Mouse (Mus musculus): ENCODE results near the gene Astn2. TPM values are rescaled to one million over a fixed set of nuclear protein-coding genes. Genes with fewer than 3 reads are reported as not detected.

Gene Astn2
- polyA plus RNA-seq, 1 experiment from 2014 or later: 0.15 TPM

DNA sequence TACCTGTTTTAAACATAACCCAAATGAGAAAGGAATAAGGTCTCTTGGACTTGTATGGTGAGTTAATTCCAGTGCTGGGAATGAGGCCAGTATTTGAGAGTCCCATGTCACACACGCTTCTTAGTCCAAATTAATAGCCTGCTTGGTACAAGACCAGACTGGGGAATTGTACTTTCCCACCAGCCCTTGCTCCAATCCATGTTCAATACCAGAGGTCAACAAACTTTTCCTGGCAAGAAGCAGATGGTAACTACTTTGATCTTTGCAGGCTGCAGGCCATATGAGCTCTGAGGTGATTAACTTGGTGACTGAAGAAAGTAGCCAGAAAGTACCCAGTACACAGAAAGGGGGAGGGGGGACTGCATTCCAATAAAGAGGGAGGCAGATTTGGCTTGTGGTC is 91.7 kb downstream of the Astn2 start:
- H3K36me3 ChIP-seq: no peaks in the 10 kb centered on the region
- 88% methylated on average over 1 of the region's 1 CpGs for WGBS
- no peaks in the 10 kb centered on the region for H3K27me3 ChIP-seq (replicated peaks)
- H3K9me3 ChIP-seq (replicated peaks): no peaks in the 10 kb centered on the region
- no peak overlapping the region for H3K9ac ChIP-seq
- no peak for ATAC-seq (ENCODE audit: insufficient number of reproducible peaks, low FRiP score)
- no peaks in the 10 kb centered on the region for H3K4me1 ChIP-seq (replicated peaks)
- H3K4me3 ChIP-seq: no peak overlapping the region
- H3K4me2 ChIP-seq: no peak overlapping the region
- no peak overlapping the region for H3K27ac ChIP-seq (ENCODE audit: poor library complexity, severe bottlenecking)

DNA sequence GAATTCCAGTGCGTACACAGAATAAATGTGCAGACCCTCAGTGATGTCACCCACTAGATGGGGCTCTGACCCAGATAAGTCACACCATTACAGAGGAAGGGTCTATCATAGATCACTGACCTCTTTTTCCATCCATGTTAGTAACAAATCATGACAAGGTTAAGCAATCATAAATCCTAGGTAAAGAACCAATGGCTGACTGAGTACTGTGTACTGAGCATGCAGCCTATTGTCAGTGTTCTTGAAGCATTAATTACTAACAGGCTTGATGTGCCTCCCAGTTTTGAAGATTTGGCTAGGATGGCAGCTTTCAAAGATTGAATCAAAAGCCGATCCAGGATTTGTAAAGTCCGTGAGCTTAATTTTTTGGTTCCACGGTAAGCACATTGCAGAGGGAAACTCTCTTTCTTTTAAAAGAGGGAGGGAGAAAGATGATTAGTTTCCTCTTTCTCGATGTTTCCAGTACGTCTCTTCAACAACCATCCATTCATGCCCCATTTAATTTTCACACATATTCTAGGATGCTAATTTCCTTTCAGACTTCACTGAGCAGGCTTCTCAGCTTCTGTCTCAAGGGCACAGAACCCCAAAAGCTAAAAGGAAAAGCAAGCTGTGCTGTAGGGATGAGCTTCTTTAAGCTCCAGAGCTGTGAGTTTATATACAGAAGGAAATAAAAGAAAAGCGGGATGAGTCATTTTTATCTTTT is 93.9 kb downstream of the Astn2 start:
- no peak overlapping the region for H3K27ac ChIP-seq (ENCODE audit: poor library complexity, severe bottlenecking)
- H3K9me3 ChIP-seq (replicated peaks): no peaks in the 10 kb centered on the region
- H3K4me3 ChIP-seq: no peak overlapping the region
- H3K27me3 ChIP-seq (replicated peaks): no peaks in the 10 kb centered on the region
- H3K4me1 ChIP-seq (replicated peaks): no peaks in the 10 kb centered on the region
- H3K9ac ChIP-seq: no peak overlapping the region
- H3K36me3 ChIP-seq: no peaks in the 10 kb centered on the region
- no peak overlapping the region for H3K4me2 ChIP-seq
- 81% methylated on average over 7 of the region's 7 CpGs for WGBS
- no peak for ATAC-seq (ENCODE audit: insufficient number of reproducible peaks, low FRiP score)

DNA sequence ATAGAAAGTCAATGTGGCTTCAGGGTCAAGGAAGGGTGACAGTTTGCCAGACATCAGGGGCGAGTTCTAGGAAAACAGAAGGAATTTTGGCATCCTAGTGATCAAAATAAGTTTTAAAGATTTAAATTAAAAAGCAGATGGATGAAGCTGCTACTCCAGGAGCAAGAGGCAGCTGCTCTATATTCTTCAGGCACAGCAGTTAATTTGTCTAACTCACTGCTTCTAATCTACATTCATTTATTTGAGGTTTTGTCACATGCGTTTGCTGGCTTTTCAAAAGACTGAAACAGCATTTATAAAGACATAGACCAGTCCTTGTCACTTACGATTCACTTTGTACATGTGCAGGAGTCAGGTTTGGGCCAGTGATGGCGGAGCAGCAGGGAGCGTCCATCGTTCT is 98.0 kb downstream of the Astn2 start:
- WGBS: 60% methylated on average over 6 of the region's 6 CpGs
- H3K9ac ChIP-seq: no peak overlapping the region
- no peak overlapping the region for H3K27ac ChIP-seq (ENCODE audit: poor library complexity, severe bottlenecking)
- H3K36me3 ChIP-seq: no peaks in the 10 kb centered on the region
- ATAC-seq (ENCODE audit: insufficient number of reproducible peaks, low FRiP score): no peak
- no peak overlapping the region for H3K4me3 ChIP-seq
- no peak overlapping the region for H3K4me2 ChIP-seq
- no peaks in the 10 kb centered on the region for H3K27me3 ChIP-seq (replicated peaks)
- H3K9me3 ChIP-seq (replicated peaks): no peaks in the 10 kb centered on the region
- H3K4me1 ChIP-seq (replicated peaks): no peaks in the 10 kb centered on the region

DNA sequence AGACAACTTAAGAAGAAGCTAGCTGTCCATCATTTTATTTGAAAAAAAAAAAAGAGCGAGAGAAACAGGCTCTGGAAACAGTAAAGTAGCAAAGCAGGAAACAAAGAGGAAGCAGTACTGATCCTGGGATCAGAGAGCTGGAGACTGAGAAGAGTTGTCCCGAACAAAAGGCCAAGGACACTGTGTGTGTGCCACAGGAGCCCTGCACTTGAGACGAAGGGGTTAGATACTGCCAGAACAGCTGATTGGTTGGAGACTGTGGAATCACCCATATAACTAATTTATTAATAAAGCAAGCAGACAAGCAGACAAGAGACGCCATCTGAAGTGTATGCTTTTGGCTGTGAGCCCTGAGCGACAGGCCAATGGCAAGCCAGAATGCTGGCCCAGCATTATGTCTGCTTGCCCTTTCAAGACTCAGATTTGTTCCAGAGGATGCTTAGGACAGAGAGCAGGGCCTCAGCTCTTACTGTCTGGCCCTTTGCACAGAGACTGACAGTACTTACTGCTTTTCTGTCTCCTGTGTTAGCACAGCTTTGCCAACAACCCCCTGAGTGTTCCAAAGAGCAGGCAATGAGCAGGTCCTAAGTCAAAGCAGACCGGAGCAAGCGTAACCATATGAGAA is 101.6 kb downstream of the Astn2 start:
- no peaks in the 10 kb centered on the region for H3K4me1 ChIP-seq (replicated peaks)
- no peak overlapping the region for H3K4me2 ChIP-seq
- ATAC-seq (ENCODE audit: insufficient number of reproducible peaks, low FRiP score): no peak
- H3K27me3 ChIP-seq (replicated peaks): no peaks in the 10 kb centered on the region
- H3K36me3 ChIP-seq: no peaks in the 10 kb centered on the region
- H3K9ac ChIP-seq: no peak overlapping the region
- no peak overlapping the region for H3K27ac ChIP-seq (ENCODE audit: poor library complexity, severe bottlenecking)
- H3K4me3 ChIP-seq: no peak overlapping the region
- 65% methylated on average over 7 of the region's 7 CpGs for WGBS
- H3K9me3 ChIP-seq (replicated peaks): no peaks in the 10 kb centered on the region

DNA sequence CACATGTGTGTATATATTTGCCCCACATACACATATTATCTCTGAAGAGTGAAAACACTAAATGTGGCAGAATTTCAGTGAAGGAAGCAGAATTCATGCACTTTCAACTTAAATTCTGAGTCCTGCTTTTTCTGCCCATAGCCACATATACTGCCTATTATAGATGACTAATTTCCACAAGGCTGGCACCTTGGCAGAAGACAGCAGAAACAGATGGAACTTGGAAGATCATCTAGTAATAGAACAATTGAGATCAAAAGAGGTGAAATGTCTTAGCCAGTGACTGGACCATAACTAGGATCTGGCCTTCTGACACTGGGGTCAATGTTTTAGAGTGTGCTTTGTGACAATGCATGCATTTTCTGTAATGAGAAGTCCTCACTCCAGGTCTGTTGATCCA is 119.4 kb downstream of the Astn2 start:
- no peaks in the 10 kb centered on the region for H3K27me3 ChIP-seq (replicated peaks)
- H3K27ac ChIP-seq (ENCODE audit: poor library complexity, severe bottlenecking): no peak overlapping the region
- no peak overlapping the region for H3K9ac ChIP-seq
- no peaks in the 10 kb centered on the region for H3K36me3 ChIP-seq
- H3K4me1 ChIP-seq (replicated peaks): no peaks in the 10 kb centered on the region
- ATAC-seq (ENCODE audit: insufficient number of reproducible peaks, low FRiP score): no peak
- H3K9me3 ChIP-seq (replicated peaks): no peaks in the 10 kb centered on the region
- H3K4me3 ChIP-seq: no peak overlapping the region
- no peak overlapping the region for H3K4me2 ChIP-seq

DNA sequence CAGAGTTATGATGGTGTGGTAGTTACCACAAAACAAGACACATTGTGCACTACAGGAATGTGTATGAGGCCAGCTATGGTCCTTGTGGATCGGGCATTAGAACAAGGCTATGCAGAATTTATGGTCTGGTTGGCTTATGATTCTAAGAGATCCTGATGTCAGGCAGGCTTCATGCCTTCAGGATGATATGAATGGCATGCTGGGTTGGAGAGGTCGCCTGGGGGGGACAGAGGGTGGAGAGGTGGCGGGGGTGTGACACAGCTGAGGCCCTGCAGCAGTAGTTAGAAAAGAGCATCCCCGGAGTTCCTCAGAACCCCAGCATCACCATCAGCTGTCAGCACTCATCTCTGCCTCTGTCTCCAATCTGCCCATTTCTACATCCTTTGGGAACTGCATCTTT is 128.3 kb downstream of the Astn2 start:
- 68% methylated on average over 4 of the region's 4 CpGs for WGBS
- H3K4me3 ChIP-seq: no peak overlapping the region
- H3K9me3 ChIP-seq (replicated peaks): no peaks in the 10 kb centered on the region
- ATAC-seq (ENCODE audit: insufficient number of reproducible peaks, low FRiP score): no peak
- H3K27ac ChIP-seq (ENCODE audit: poor library complexity, severe bottlenecking): no peak overlapping the region
- H3K27me3 ChIP-seq (replicated peaks): no peaks in the 10 kb centered on the region
- H3K36me3 ChIP-seq: no peaks in the 10 kb centered on the region
- H3K9ac ChIP-seq: no peak overlapping the region
- no peak overlapping the region for H3K4me2 ChIP-seq
- no peaks in the 10 kb centered on the region for H3K4me1 ChIP-seq (replicated peaks)

DNA sequence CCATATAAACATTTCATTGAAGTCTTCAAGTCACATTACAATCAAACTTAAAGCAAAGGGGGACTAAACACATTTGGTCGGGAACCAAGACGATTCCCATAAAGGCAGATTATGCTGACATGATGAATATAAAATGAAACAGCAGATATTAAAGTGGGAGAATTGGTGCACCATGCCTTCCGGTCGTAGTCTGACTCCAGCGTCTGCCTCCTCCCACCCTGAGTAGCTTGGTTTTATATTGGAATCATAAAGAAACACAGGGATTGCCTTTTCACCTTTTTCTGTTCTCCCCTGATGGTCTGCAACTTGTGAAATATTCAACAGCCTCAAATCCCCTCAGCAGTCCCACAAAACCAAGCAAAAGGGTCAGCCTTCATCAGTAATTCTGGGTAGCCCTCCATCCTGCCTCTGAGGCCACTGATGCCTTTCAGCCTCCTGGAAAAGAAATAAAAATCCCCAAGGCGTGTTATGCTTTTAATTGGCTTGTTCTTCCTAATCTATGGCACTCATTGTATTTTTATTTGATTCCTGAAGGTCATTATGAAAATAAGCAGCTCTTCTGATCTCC is 132.8 kb downstream of the Astn2 start:
- Histone ChIP-seq H3K9ac (no peak overlapping the region), H3K27ac (ENCODE audit: poor library complexity, severe bottlenecking) (no peak overlapping the region), H3K4me2 (no peak overlapping the region), H3K4me1 (replicated peaks) (no peaks in the 10 kb centered on the region), H3K9me3 (replicated peaks) (no peaks in the 10 kb centered on the region), H3K36me3 (no peaks in the 10 kb centered on the region), H3K4me3 (no peak overlapping the region), H3K27me3 (replicated peaks) (no peaks in the 10 kb centered on the region)
- no peak for ATAC-seq (ENCODE audit: insufficient number of reproducible peaks, low FRiP score)
- WGBS: 78% methylated on average over 6 of the region's 6 CpGs

DNA sequence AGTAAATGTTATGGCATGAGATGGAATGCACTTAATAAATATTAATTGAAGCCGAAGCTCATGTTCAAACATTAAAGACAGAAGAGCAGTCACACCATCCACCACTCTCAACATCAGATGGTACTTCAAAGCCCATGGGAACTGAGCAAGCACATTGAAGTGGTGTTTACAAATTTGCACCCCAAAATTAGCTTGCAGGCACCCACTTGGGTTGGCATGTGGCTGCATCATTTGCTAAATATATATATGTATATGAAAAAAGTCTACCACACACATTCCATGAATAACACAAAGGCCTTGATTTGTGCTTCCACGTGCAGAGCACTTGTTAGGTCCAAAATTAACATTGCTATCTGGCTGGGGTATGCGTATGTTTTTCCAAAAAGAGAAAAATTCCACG is 140.4 kb downstream of the Astn2 start:
- H3K9ac ChIP-seq: no peak overlapping the region
- H3K27me3 ChIP-seq (replicated peaks): no peaks in the 10 kb centered on the region
- 57% methylated on average over 4 of the region's 4 CpGs for WGBS
- no peak overlapping the region for H3K4me3 ChIP-seq
- H3K9me3 ChIP-seq (replicated peaks): no peaks in the 10 kb centered on the region
- no peak for ATAC-seq (ENCODE audit: insufficient number of reproducible peaks, low FRiP score)
- H3K36me3 ChIP-seq: no peaks in the 10 kb centered on the region
- no peak overlapping the region for H3K4me2 ChIP-seq
- no peaks in the 10 kb centered on the region for H3K4me1 ChIP-seq (replicated peaks)
- H3K27ac ChIP-seq (ENCODE audit: poor library complexity, severe bottlenecking): no peak overlapping the region

DNA sequence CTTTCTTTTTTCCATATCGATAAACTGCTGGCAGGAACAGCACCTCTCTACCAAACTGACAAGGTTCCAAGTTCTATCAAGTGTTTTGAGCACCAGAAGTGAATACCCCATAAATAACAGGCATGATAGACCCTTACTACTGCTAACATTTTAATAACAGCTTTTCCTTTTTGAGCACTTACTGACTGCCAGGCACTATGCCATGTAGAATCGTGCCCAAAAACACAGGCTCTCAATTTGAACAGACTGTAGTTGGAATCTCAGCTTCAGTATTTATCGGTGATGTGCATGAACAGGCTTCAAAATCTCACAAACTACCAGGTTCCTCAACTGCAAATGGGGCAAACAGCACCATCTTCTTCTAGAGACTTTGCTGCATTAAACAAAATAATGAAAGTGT is 143.1 kb downstream of the Astn2 start:
- 80% methylated on average over 3 of the region's 3 CpGs for WGBS
- H3K36me3 ChIP-seq: no peaks in the 10 kb centered on the region

DNA sequence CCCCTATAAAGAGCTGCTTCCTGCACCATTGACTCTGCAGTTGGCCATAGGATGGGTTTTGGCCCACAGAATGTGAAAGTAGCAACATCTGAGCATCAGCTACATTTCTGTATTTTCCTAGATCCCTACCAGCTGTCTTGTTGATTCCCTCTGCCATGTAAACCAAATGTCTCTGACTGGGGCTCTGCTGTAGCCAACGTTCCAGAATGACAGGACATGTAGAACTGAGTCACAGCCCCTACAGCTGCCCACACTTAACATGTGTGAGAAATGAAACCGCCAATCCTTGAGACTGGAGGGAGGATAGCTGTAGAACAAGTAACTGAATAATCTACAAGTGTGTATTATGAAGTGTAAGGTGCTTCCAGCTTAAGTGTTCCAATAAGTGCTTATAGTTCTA is 145.5 kb downstream of the Astn2 start:
- Histone ChIP-seq H3K9ac (no peak overlapping the region), H3K4me1 (replicated peaks) (no peaks in the 10 kb centered on the region), H3K4me3 (no peak overlapping the region), H3K9me3 (replicated peaks) (no peaks in the 10 kb centered on the region), H3K4me2 (no peak overlapping the region), H3K27me3 (replicated peaks) (no peaks in the 10 kb centered on the region), H3K27ac (ENCODE audit: poor library complexity, severe bottlenecking) (no peak overlapping the region), H3K36me3 (no peaks in the 10 kb centered on the region)
- no peak for ATAC-seq (ENCODE audit: insufficient number of reproducible peaks, low FRiP score)
- 83% methylated on average over 2 of the region's 2 CpGs for WGBS

More for the DNA sequence above, 143.1 kb downstream of the Astn2 start:
- H3K9ac ChIP-seq: no peak overlapping the region
- H3K4me2 ChIP-seq: no peak overlapping the region
- H3K9me3 ChIP-seq (replicated peaks): no peaks in the 10 kb centered on the region
- no peaks in the 10 kb centered on the region for H3K4me1 ChIP-seq (replicated peaks)
- H3K4me3 ChIP-seq: no peak overlapping the region
- H3K27ac ChIP-seq (ENCODE audit: poor library complexity, severe bottlenecking): no peak overlapping the region
- H3K27me3 ChIP-seq (replicated peaks): no peaks in the 10 kb centered on the region
- ATAC-seq (ENCODE audit: insufficient number of reproducible peaks, low FRiP score): no peak

DNA sequence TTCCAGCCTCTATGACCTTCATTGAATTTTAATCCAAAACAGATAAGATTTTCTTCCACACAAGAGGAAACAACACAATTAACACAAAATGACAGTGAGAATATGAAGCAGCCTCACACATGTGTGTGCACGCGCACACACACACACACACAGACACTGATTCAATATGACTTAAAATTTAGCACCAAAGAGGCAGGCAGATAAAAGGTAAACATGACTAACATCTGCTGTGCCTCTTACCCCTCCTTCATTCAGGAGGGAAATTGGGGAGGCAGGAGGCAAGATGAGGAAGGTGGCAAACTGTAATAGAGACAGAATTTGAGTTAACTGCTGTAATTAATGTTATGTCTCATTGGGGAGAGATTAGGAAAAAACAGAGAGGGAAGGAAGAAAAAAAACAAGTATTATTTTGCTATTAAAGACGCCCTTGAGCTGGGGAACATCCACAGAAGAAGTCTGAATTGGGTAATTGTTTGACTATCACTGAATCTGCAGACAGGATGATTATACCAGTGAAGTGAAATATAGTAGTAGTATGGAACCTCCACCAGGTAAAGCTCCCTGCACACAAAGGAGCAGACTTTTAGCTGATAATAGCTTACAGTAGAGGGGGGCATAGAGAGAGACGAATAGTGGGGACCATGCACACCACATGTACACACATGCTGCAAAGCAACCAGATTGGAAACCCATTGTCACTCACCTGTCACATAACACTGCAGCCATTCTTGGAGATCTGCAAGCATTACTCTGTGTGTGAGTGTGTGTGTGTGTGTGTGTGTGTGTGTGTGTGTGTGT is 149.5 kb downstream of the Astn2 start:
- Histone ChIP-seq H3K4me2 (no peak overlapping the region), H3K4me3 (no peak overlapping the region), H3K4me1 (replicated peaks) (no peaks in the 10 kb centered on the region), H3K36me3 (no peaks in the 10 kb centered on the region), H3K9me3 (replicated peaks) (no peaks in the 10 kb centered on the region), H3K27me3 (replicated peaks) (no peaks in the 10 kb centered on the region), H3K9ac (no peak overlapping the region), H3K27ac (ENCODE audit: poor library complexity, severe bottlenecking) (no peak overlapping the region)
- no peak for ATAC-seq (ENCODE audit: insufficient number of reproducible peaks, low FRiP score)
- 73% methylated on average over 4 of the region's 4 CpGs for WGBS

Data from heart, embryonic 12.5 days (tissue).